Mouse (Mus musculus) limb, embryonic 15.5 days (tissue): ENCODE measurements around the gene Hfm1. TPM values are rescaled to one million over a fixed set of nuclear protein-coding genes. Genes with fewer than 3 reads are reported as not detected.

Source experiments
- ATAC-seq: fragments of 200-750 bp; cut with Nextera tagmentation; 2 replicates; pipeline ENCODE4 v1.8.0; 2017; ENCODE audit warnings: low read depth, moderate TSS enrichment; ENCODE audit not compliant: insufficient number of reproducible peaks, low FRiP score, low TSS enrichment
- H3K27ac ChIP-seq: fragments of 300-500 bp; sonication (generic); 2 replicates; pipeline ENCODE4 v1.5.1; 2015; ENCODE audit warnings: moderate library complexity, mild to moderate bottlenecking, inconsistent platforms
- H3K27me3 ChIP-seq: fragments of 300-500 bp; sonication (generic); 2 replicates; pipeline ENCODE4 v1.6.1; 2015; ENCODE audit warnings: inconsistent platforms
- H3K36me3 ChIP-seq: fragments of 300-500 bp; sonication (generic); 2 replicates; pipeline ENCODE4 v1.6.1; 2015; ENCODE audit warnings: inconsistent platforms
- H3K4me1 ChIP-seq: fragments of 300-500 bp; sonication (generic); 2 replicates; pipeline ENCODE4 v1.6.1; 2015; ENCODE audit warnings: inconsistent platforms
- H3K4me2 ChIP-seq: fragments of 300-500 bp; sonication (generic); 2 replicates; pipeline ENCODE4 v1.6.1; 2015; ENCODE audit warnings: mild to moderate bottlenecking, inconsistent platforms
- H3K4me3 ChIP-seq: fragments of 300-500 bp; sonication (generic); 2 replicates; pipeline ENCODE4 v1.5.1; 2015; ENCODE audit warnings: mild to moderate bottlenecking, inconsistent platforms
- H3K9ac ChIP-seq: fragments of 300-500 bp; sonication (generic); 2 replicates; pipeline ENCODE4 v1.6.1; 2015; ENCODE audit warnings: inconsistent platforms
- H3K9me3 ChIP-seq: fragments of 300-500 bp; sonication (generic); 2 replicates; pipeline ENCODE4 v1.6.1; 2016; ENCODE audit warnings: inconsistent platforms
- whole genome bisulfite sequencing: fragments of 180-500 bp; shearing (Covaris S2); methylation state at CpG from one replicate; pipeline ENCODE4 v1.1.7; 2015; 5-methylcytosine and 5-hydroxymethylcytosine counted together
- microRNA-seq: library from miRNA; unstranded; fragments of <30 nt; microRNA quantifications from one replicate; pipeline ENCODE4, GENCODE M21; 2016
- polyA plus RNA-seq: library from polyadenylated mRNA; unstranded; fragments of >200 nt; fragmentation: Nextera tagmentation; extraction: Ambion mirVana; gene quantifications from 2 replicates; pipeline ENCODE4 v1.2.1, GENCODE M21; 2015

Gene Hfm1
- polyA plus RNA-seq, 1 experiment from 2014 or later, result 0.73 TPM

DNA sequence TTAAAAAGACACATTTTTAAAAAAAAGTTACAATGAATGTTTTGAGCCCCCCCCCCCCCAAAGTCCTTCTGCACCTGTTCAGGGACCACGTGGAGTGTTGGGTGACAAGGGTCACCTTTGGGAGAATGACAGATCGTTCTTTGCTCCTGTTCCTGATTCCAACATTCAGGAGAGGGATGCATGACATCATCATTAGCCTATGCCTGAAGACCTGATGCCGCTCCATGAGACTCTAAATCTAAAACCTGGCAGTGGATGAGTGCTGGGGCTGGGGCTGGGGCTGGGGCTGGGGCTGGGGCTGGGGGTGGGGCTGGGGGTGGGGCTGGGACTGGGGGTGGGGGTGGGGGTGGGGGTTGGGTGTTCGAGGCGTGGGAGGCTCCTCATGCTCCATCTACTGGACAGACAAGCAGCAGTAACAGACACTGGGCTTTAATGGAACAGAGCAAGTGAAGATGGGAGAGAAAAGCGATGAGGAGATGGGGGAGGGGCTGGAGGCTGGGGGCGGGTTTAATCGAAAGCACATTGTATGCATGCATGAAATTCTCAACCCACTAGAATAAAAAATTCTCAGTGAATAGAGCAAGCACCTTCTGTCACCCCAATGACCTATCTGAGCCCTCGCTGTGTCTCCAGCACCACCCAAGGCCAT lies 124.8 kb downstream of the Hfm1 start:
- ATAC-seq, result no peak
- Histone ChIP-seq H3K9me3 (no peaks in the 10 kb centered on the region), H3K27ac (no peak overlapping the region), H3K36me3 (no peaks in the 10 kb centered on the region), H3K9ac (no peak overlapping the region), H3K27me3 (0 out of 2 replicates have a peak, but pooled peaks cover 6% of the 10 kb centered on the region), H3K4me1 (peaks cover 14% of the 10 kb centered on the region), H3K4me2 (0 out of 2 replicates have a peak overlapping the region, but pooled peaks have one; percentile 62), H3K4me3 (no peak overlapping the region)
- whole genome bisulfite sequencing, result 18% methylated on average over 9 of the region's 9 CpGs

DNA sequence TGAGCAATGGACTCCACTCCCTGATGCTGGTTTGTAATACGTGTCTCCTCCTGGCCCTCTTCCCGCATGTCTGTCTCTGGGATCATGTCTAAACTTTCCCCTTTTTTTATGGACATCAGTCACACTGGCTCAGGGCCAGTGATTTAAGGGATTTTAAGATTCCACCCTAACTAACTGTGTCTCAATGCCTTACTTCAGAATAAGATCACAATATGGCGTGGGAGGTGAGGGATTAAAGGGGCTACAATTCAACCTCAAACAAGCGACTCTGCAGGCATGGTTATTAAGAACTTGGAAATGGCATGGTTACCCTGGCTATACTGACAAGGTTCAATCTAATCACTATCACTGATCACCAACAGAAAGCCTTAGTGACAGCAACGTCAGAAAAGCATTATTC lies 128.2 kb downstream of the Hfm1 start:
- no peak overlapping the region for H3K9ac ChIP-seq

GRCm38 (mm10) chr5:106791241-106791572 lies 134.9 kb downstream of the Hfm1 start:
- H3K27ac ChIP-seq, result no peak overlapping the region
- no peak overlapping the region for H3K4me2 ChIP-seq
- H3K4me1 ChIP-seq, result no peaks in the 10 kb centered on the region
- H3K9ac ChIP-seq, result no peak overlapping the region
- H3K4me3 ChIP-seq, result no peak overlapping the region
- H3K27me3 ChIP-seq, result no peaks in the 10 kb centered on the region
- H3K9me3 ChIP-seq, result no peaks in the 10 kb centered on the region
- no peak for ATAC-seq
- H3K36me3 ChIP-seq, result no peaks in the 10 kb centered on the region
- 14% methylated on average over 6 of the region's 6 CpGs for WGBS

More for the DNA sequence above, 128.2 kb downstream of the Hfm1 start:
- WGBS, result 74% methylated on average over 5 of the region's 5 CpGs
- no peaks in the 10 kb centered on the region for H3K36me3 ChIP-seq
- ATAC-seq, result no peak
- H3K9me3 ChIP-seq, result no peaks in the 10 kb centered on the region
- H3K27me3 ChIP-seq, result 0 out of 2 replicates have a peak, but pooled peaks cover 6% of the 10 kb centered on the region
- H3K4me1 ChIP-seq, result peaks cover 10% of the 10 kb centered on the region
- no peak overlapping the region for H3K27ac ChIP-seq
- no peak overlapping the region for H3K4me2 ChIP-seq
- no peak overlapping the region for H3K4me3 ChIP-seq

- no peak for ATAC-seq
- WGBS, result 45% methylated on average over 5 of the region's 5 CpGs
These were observed 135.5 kb downstream of the Hfm1 start for GRCm38 (mm10) chr5:106790496-106791240.

More at GRCm38 (mm10) chr5:106790496-106791240, 135.5 kb downstream of the Hfm1 start:
- no peaks in the 10 kb centered on the region; the same call in 1 of the 2 replicates for H3K9me3 ChIP-seq
- H3K4me1 ChIP-seq, result no peaks in the 10 kb centered on the region
- H3K27ac ChIP-seq, result no peak overlapping the region
- no peak overlapping the region for H3K4me2 ChIP-seq
- H3K36me3 ChIP-seq, result no peaks in the 10 kb centered on the region
- no peak overlapping the region for H3K4me3 ChIP-seq
- H3K9ac ChIP-seq, result no peak overlapping the region
- H3K27me3 ChIP-seq, result no peaks in the 10 kb centered on the region

Small RNA genes within 50 kb of the gene (microRNA-seq; reads per million reads assigned to microRNA genes)
- not detected for gene Gm27527

Other genes with a start within 250 kb of the Hfm1 start
- gene Zfp644, start 229.0 kb downstream of the Hfm1 start, polyA plus RNA-seq, result 50.9 and 61.4 TPM in 2 replicates
- 38.7 and 38.9 TPM in 2 replicates for gene Cdc7, start 38.0 kb upstream of the Hfm1 start, polyA plus RNA-seq